Mouse (Mus musculus) thymus, adult 2 months (tissue): Measurements from ENCODE around the gene Pyroxd2. TPM values are rescaled to one million over a fixed set of nuclear protein-coding genes. Genes with fewer than 3 reads are reported as not detected.

Experiments used
- DNase-seq: peaks from one replicate; pipeline ENCODE4 v3.0.0; 2021
- H3K27ac ChIP-seq: fragments of 200-500 bp; 2 replicates; pipeline ENCODE4 v1.5.1; 2012; ENCODE audit warnings: low read length, control low read depth; ENCODE audit not compliant: control insufficient read depth, insufficient read depth
- H3K27me3 ChIP-seq: fragments of 200-500 bp; 2 replicates; pipeline ENCODE4 v1.6.1; 2012; ENCODE audit warnings: mild to moderate bottlenecking, low read length, moderate library complexity, mixed read lengths; ENCODE audit not compliant: control insufficient read depth, insufficient read depth
- H3K36me3 ChIP-seq: fragments of 200-500 bp; 2 replicates; pipeline ENCODE4 v1.6.1; 2012; ENCODE audit warnings: mild to moderate bottlenecking, low read length, moderate library complexity; ENCODE audit not compliant: control insufficient read depth, insufficient read depth
- H3K4me1 ChIP-seq: fragments of 200-500 bp; replicated peaks from 2 replicates; pipeline ENCODE4 v1.6.1; 2012; ENCODE audit warnings: low read length; ENCODE audit not compliant: control insufficient read depth, insufficient read depth
- H3K4me3 ChIP-seq: fragments of 200-500 bp; 2 replicates; pipeline ENCODE4 v1.5.1; 2012; ENCODE audit warnings: mild to moderate bottlenecking, low read length, control low read depth, moderate library complexity; ENCODE audit not compliant: control insufficient read depth, insufficient read depth
- CTCF ChIP-seq: fragments of 200-500 bp; IDR thresholded peaks from 2 replicates; pipeline ENCODE4 v1.5.1; 2012; ENCODE audit warnings: mild to moderate bottlenecking, control low read depth, low read length, moderate library complexity, borderline replicate concordance; ENCODE audit not compliant: control insufficient read depth, poor library complexity, insufficient read depth; ENCODE audit errors: extremely low read depth
- POLR2A ChIP-seq: fragments of 200-500 bp; IDR thresholded peaks from 2 replicates; pipeline ENCODE4 v1.6.1; 2012; ENCODE audit warnings: mild to moderate bottlenecking, low read length, control low read depth, moderate library complexity; ENCODE audit not compliant: control insufficient read depth, poor library complexity, insufficient read depth; ENCODE audit errors: extremely low read depth
- WGBS: fragments of 180-500 bp; shearing (Covaris S2); methylation state at CpG from one replicate; pipeline ENCODE4 v1.1.7; 2018; 5-methylcytosine and 5-hydroxymethylcytosine counted together
- polyA plus RNA-seq: library from polyadenylated mRNA; depleted of rRNA; stranded (reverse); fragments of >200 nt; gene quantifications from 2 replicates; pipeline ENCODE4 v1.2.3, GENCODE M21; 2012

The Pyroxd2 gene
- polyA plus RNA-seq, 1 experiment, result 6.2 TPM

DNA sequence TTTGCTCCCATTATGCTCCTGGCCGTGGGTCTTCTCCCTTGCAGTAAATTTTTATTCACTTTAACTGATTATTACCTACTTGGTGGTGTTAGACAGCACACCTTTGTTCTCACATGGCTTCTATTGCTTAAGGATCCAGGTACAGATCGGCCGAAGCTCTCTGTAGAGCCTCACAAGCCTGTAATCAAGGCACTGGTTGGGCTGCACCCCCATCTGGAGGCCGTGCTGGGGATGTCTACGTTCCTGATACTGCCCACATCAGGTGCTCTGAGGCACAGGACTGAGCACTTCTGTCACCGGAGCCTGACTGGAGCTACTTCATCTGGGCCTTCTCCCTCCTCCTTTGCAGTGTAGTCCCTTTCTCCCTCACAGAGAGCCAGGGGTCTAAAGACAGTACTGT, 29.3 kb downstream of the Pyroxd2 start:
- no peaks in the 10 kb centered on the region for H3K36me3 ChIP-seq
- no peak for DNase-seq
- 89% methylated on average over 6 of the region's 6 CpGs for WGBS
- H3K4me3 ChIP-seq, result no peak overlapping the region
- H3K4me1 ChIP-seq, result peaks cover 16% of the 10 kb centered on the region
- TF ChIP-seq CTCF, result no peak
- TF ChIP-seq POLR2A, result no peak
- H3K27me3 ChIP-seq, result no peaks in the 10 kb centered on the region
- no peak overlapping the region for H3K27ac ChIP-seq

DNA sequence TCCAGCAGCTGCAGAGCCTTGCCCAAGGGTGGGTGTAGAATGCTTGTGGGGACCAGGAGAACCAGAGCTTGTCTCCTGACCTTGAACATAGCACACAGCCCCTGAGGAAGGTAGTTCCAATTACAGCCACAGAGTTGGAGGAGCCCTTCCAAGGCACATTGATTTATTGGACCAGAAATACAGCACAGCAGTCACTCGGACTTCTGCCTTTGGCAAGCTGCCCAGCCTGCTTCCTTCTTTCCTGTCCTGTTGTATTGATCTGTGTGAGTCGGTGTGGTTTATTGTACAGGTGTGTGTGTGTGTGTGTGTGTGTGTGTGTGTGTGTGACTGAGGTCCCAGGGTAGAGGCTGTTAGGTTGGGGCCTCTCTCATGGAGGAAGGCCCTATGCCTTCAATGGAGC, 30.1 kb downstream of the Pyroxd2 start:
- peaks cover 15% of the 10 kb centered on the region for H3K4me1 ChIP-seq
- DNase-seq, result no peak
- no peaks in the 10 kb centered on the region for H3K27me3 ChIP-seq
- TF ChIP-seq CTCF (no peak), POLR2A (no peak)
- WGBS, result 25% methylated on average over 2 of the region's 2 CpGs
- H3K4me3 ChIP-seq, result no peak overlapping the region
- H3K27ac ChIP-seq, result no peak overlapping the region
- no peaks in the 10 kb centered on the region for H3K36me3 ChIP-seq

DNA sequence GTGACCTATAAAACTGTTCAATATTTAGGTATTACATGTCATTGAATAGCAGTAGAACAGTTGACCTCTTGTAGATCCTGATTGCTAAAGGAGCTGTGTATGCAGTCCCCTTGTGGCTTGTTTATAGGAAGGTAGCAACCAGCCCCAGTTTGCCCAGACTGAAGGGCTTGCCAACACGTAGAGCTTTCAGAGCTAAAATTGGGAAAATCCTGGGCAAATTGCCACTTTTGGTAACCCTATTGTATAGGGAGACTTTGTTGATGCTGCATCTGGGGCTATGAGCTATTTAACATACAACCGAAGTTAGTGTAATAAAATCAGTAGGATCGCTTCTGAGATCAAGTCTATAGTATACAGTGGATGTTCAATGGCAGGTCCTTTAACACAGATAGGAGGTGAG, 34.5 kb downstream of the Pyroxd2 start:
- no peaks in the 10 kb centered on the region for H3K27me3 ChIP-seq
- DNase-seq, result no peak
- no peak overlapping the region for H3K4me3 ChIP-seq
- H3K36me3 ChIP-seq, result no peaks in the 10 kb centered on the region
- no peak for TF ChIP-seq POLR2A
- TF ChIP-seq CTCF, result no peak
- 89% methylated on average over 3 of the region's 3 CpGs for WGBS
- H3K4me1 ChIP-seq, result no peaks in the 10 kb centered on the region
- H3K27ac ChIP-seq, result no peak overlapping the region

DNA sequence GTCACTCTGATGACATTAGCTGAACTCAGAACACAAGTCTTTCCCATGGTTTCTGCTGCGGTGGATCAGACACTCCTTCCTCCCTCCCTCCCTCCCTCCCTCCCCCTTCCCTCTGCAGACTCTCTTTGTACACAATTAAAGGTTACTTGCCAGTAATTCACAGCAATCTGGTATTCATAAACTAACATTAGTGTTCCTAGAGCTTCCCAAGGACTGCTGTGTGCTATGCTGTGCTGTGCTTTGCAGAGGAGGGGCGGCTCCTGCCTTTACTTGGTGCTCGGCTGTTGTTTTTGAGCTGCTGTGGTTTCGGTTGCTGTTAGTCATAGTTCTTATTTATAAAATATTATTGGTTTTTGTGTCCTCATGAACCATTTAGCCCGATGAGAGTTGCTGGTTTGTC, 34.9 kb downstream of the Pyroxd2 start:
- Histone ChIP-seq H3K36me3 (no peaks in the 10 kb centered on the region), H3K27ac (no peak overlapping the region), H3K4me3 (no peak overlapping the region), H3K27me3 (no peaks in the 10 kb centered on the region), H3K4me1 (no peaks in the 10 kb centered on the region)
- TF ChIP-seq POLR2A, result no peak
- no peak for TF ChIP-seq CTCF
- no peak for DNase-seq
- 86% methylated on average over 5 of the region's 5 CpGs for WGBS

- Histone ChIP-seq H3K4me3 (no peak overlapping the region), H3K36me3 (no peaks in the 10 kb centered on the region), H3K4me1 (no peaks in the 10 kb centered on the region), H3K27ac (no peak overlapping the region), H3K27me3 (no peaks in the 10 kb centered on the region)
- DNase-seq, result no peak
- TF ChIP-seq CTCF (no peak), POLR2A (no peak)
- WGBS, result 79% methylated on average over 7 of the region's 7 CpGs
These were observed 36.1 kb downstream of the Pyroxd2 start for GRCm38 (mm10) chr19:42716507-42716906.

- H3K4me1 ChIP-seq, result no peaks in the 10 kb centered on the region
- no peak for DNase-seq
These were observed 38.8 kb downstream of the Pyroxd2 start for GRCm38 (mm10) chr19:42713770-42714169.

DNA sequence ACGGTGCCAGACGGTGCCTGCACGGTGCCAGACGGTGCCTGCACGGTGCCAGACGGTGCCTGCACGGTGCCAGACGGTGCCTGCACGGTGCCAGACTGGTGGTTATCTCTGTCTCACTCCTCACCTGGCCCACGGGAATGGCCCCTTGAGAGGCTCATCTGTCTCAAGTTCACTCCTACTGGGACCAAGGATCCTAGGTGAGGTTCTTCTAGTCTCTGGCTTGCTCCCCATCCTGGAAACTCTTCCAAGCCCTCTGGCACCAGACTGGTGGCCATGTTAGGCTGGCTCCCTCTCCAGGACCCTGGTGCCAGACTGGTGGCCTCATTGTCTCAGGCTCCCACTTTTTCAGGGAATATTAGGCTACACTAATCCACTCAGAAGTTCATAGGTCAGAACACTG, 53.1 kb downstream of the Pyroxd2 start:
- H3K36me3 ChIP-seq, result no peaks in the 10 kb centered on the region
- no peak for TF ChIP-seq CTCF
- no peak for TF ChIP-seq POLR2A
- 98% methylated on average over 10 of the region's 10 CpGs for WGBS
- H3K27me3 ChIP-seq, result no peaks in the 10 kb centered on the region
- no peak for DNase-seq
- H3K27ac ChIP-seq, result no peak overlapping the region
- H3K4me1 ChIP-seq, result no peaks in the 10 kb centered on the region
- H3K4me3 ChIP-seq, result no peak overlapping the region

More at GRCm38 (mm10) chr19:42713770-42714169, 38.8 kb downstream of the Pyroxd2 start:
- no peak overlapping the region for H3K27ac ChIP-seq
- no peaks in the 10 kb centered on the region for H3K36me3 ChIP-seq
- 71% methylated on average over 9 of the region's 9 CpGs for WGBS
- H3K27me3 ChIP-seq, result no peaks in the 10 kb centered on the region
- no peak for TF ChIP-seq POLR2A
- TF ChIP-seq CTCF, result no peak
- H3K4me3 ChIP-seq, result no peak overlapping the region
